Mouse (Mus musculus): ENCODE measurements around the gene Cc2d1b. TPM values are rescaled to one million over a fixed set of nuclear protein-coding genes. Genes with fewer than 3 reads are reported as not detected.

Gene Cc2d1b
- polyA plus RNA-seq (2012; rRNA removed) = 46.6 and 51.7 TPM in 2 replicates

DNA sequence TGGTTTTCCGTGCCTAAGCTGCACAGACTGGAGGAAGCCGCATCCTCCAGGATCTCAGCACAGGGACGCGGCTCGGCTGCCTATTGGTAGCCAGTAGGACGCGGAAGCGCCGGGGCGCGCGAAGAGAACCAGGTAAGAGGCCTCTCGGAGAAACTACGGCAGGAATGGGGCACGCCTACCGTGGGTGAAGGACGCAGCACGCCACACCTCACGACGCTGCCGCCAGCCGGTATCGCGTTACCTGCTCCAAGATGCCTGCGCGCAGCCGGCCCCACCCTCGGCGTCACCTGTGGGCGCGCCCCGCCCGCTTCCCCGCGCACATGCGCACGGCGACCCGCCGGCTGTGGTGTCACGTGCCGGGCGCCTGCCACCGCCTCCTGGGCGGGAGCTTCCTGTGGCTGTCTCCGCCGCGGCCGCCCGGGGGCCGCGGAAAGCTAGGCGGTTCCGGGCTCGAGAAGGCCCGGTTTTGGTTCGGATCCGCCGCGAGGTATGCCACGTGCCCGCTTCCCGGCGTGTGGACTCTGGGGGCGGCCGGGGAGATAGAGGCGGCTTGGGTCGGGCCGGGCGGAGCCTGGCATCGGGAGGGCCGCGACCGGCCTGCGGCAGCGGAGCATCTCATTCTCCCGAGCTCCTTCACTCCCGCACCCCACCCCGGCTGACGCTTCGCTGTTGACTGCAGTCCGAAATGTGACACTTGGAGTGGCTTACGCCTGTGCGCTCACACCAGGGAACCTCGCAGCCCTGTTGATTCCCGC lies at the start of gene Cc2d1b:
Gene Cc2d1b, plus strand, starts transcription at position 354 of the 755 bp plus-strand sequence.
- peak; percentile 84 to 91 for DNase-seq (ENCODE audit: extremely low spot score in 1 of 2, low spot score in 1 of 2)

- no peak for DNase-seq (ENCODE audit: extremely low spot score in 1 of 2, low spot score in 1 of 2)
Observed at GRCm38 (mm10) chr4:108572644-108573043, 47.1 kb upstream of the Cc2d1b start.

GRCm38 (mm10) chr4:108578840-108579742 lies 40.6 kb upstream of the Cc2d1b start, which contains the start of the genes Prpf38a and Orc1:
TSS of gene Prpf38a (minus strand) at chr4:108579336.
TSS of gene Orc1 (plus strand) at chr4:108579423.
- peak; percentile 96 to 98 for DNase-seq (ENCODE audit: extremely low spot score in 1 of 2, low spot score in 1 of 2)

- DNase-seq (ENCODE audit: extremely low spot score in 1 of 2, low spot score in 1 of 2) = no peak
Observed at GRCm38 (mm10) chr4:108579743-108580411, 39.9 kb upstream of the Cc2d1b start.

DNA sequence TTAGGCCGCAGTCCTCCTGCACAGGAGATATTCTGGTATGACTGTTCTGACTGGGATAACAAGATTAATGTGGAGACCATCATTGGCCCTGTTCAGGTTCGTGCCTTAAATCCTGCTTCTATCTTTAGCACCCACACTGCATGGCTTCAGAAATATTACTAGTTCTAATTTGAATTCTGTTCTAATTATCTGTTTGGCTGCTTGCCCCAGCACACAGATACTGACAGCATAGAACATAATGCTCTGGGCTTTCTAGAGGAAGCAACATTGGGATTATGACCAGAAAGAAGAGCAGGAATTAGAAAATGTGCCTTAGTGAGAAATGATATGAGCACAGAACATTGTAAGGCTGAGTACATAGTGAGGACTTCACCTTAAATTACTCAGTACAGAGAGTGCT lies 26.4 kb upstream of the Cc2d1b start:
- peak in 1 of 2 experiments; percentile 7 for DNase-seq (ENCODE audit: extremely low spot score in 1 of 2, low spot score in 1 of 2)

DNA sequence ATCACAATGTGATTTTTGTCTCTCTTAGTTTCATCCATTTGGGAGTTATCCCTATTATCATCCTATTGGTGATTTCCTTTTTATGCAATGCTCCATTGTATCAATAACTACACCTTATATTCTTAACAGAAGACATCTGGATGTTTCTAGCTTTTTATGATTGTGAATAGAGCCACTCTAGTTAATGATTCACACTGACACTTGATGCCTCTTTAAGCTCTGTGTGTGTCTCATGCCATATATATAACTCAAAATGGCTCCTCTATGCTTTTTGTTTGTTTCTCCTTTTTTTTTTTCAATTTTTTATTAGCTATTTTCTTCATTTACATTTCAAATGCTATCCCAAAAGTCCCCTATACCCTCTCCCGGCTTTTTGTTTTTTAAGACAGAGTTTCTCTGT lies 24.0 kb upstream of the Cc2d1b start:
- DNase-seq (ENCODE audit: extremely low spot score in 1 of 2, low spot score in 1 of 2) = no peak

- DNase-seq (ENCODE audit: extremely low spot score in 1 of 2, low spot score in 1 of 2) = no peak
Observed at GRCm38 (mm10) chr4:108598306-108598705, 21.4 kb upstream of the Cc2d1b start.

DNA sequence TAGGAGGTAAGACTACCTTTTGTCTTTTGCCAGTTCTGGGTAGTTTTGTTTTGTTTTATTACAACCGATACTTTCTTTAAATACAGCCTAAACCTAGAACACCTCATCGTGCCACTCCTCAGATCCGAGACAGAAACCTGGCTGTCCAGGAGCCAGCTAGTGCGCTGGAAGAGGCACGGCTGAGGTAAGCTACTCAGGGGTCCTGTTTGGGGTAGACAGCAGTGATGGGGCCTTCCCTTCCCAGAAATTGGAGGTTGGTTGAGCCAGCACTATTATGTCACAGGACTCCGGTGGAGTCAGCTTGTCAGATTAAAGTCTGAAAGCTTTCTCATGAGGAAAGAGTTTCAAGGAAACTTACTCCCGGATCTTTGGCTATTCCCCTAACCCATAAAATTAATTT lies 17.9 kb upstream of the Cc2d1b start:
- no peak for DNase-seq (ENCODE audit: extremely low spot score in 1 of 2, low spot score in 1 of 2)

DNA sequence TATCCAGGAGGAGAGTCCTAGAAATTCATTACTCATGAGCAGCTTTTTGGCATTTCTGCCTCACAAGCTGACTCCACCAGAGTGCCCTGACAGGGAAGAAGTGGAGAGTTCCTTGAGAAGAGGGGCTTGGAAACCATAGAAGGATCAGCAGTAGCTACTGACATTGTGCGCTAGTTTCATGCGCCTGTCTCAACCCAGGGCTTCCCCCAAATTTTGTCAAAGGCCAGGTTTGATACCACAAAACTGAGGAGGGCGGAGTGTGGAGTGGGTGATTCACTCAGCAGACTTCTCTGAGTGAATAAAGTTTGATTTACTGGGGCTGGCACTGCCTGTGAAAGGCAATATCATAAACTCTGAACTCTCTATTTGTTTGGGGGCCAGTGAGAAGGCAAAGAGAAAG lies 11.1 kb upstream of the Cc2d1b start:
- no peak for DNase-seq (ENCODE audit: extremely low spot score in 1 of 2, low spot score in 1 of 2)

- peak in 1 of 2 experiments; percentile 53 for DNase-seq (ENCODE audit: extremely low spot score in 1 of 2, low spot score in 1 of 2)
Observed at GRCm38 (mm10) chr4:108610935-108611334, 8.8 kb upstream of the Cc2d1b start.

GRCm38 (mm10) chr4:108618586-108618985 lies 1.2 kb upstream of the Cc2d1b start:
- DNase-seq (ENCODE audit: extremely low spot score in 1 of 2, low spot score in 1 of 2) = no peak

- peak in 1 of 2 experiments; percentile 55 for DNase-seq (ENCODE audit: extremely low spot score in 1 of 2, low spot score in 1 of 2)
Observed at GRCm38 (mm10) chr4:108619165-108619564, 575 bp upstream of the Cc2d1b start.

GRCm38 (mm10) chr4:108620536-108620935 lies 796 bp downstream of the Cc2d1b start:
- peak in 1 of 2 experiments; percentile 21 for DNase-seq (ENCODE audit: extremely low spot score in 1 of 2, low spot score in 1 of 2)

- DNase-seq (ENCODE audit: extremely low spot score in 1 of 2, low spot score in 1 of 2) = no peak
Observed at GRCm38 (mm10) chr4:108621504-108621903, 1.8 kb downstream of the Cc2d1b start.

GRCm38 (mm10) chr4:108627066-108627465 lies 7.3 kb downstream of the Cc2d1b start:
- DNase-seq (ENCODE audit: extremely low spot score in 1 of 2, low spot score in 1 of 2) = no peak

GRCm38 (mm10) chr4:108629363-108629880 lies 9.7 kb downstream of the Cc2d1b start:
- DNase-seq (ENCODE audit: extremely low spot score in 1 of 2, low spot score in 1 of 2) = no peak

GRCm38 (mm10) chr4:108630096-108630495 lies 10.4 kb downstream of the Cc2d1b start:
- DNase-seq (ENCODE audit: extremely low spot score in 1 of 2, low spot score in 1 of 2) = no peak

GRCm38 (mm10) chr4:108631616-108632015 lies 11.9 kb downstream of the Cc2d1b start:
- DNase-seq (ENCODE audit: extremely low spot score in 1 of 2, low spot score in 1 of 2) = peak in 1 of 2 experiments; percentile 55

DNA sequence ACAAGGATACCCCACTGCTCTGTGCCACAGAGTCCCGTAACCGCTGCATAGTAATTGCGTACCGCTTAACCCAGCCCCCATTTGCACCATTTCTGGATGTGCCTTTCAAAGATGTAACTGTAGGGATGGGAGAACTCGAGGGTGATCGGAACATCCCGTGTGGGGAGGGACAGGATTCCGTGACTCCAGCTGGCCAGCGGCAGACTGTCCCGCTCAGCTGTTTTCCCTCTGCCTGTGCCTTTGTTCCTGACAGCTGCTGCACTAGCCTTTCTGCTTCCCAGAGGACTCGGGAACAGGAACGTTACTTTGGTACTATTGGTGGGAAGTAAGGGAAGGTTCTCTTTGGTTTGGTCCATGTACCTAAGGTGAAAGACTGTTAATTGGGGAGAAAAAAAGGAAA lies 14.0 kb downstream of the Cc2d1b start:
- no peak for DNase-seq (ENCODE audit: extremely low spot score in 1 of 2, low spot score in 1 of 2)

DNA sequence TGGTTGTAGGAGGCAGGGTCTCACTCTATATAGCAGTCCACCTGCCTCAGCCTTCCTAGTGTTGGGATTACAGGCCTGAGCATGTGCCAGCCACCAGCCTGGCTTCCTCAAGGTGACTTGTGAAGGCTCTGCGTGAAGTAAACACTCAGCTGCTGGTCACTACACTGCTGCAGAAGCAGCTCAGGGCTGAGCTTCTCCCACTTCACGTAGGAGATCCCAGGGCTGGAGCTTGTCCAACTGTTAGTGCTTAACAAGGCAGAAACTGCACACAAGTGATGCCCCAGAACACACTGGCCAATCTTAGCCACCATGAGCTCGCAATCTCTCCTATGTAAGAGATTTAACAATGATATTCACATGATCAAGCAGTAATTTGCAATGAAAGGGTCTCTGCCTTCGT lies 15.0 kb downstream of the Cc2d1b start:
- no peak for DNase-seq (ENCODE audit: extremely low spot score in 1 of 2, low spot score in 1 of 2)

- DNase-seq (ENCODE audit: extremely low spot score in 1 of 2, low spot score in 1 of 2) = no peak
Observed at GRCm38 (mm10) chr4:108635101-108635500, 15.4 kb downstream of the Cc2d1b start.
